8 mouse cellular contexts compared by ENCODE assay signal in genomic region chr11:116198132-116198531, GRCm38 (mm10). TPM values are rescaled to one million over a fixed set of nuclear protein-coding genes. Genes with fewer than 3 reads are reported as not detected.
DNase-seq lines count a peak whose midpoint lies in the region; ATAC-seq and TF ChIP-seq lines count a peak whose summit lies in the region.

No protein-coding gene starts in this region.

- no peaks in the 10 kb centered on the region for H3K27me3 ChIP-seq in forebrain, embryonic 11.5 days (ENCODE audit: control insufficient read depth, insufficient read depth, low read length)
- no peaks in the 10 kb centered on the region for H3K27me3 ChIP-seq in liver, embryonic 14.5 days (ENCODE audit: control insufficient read depth, insufficient read depth, low read length)

- H3K4me2 ChIP-seq in forebrain, embryonic 11.5 days (ENCODE audit: low read depth, low read length, severe bottlenecking), result peak overlapping the region; percentile 70
- H3K4me2 ChIP-seq in liver, embryonic 14.5 days (ENCODE audit: low read depth), result peak overlapping the region; percentile 90

- no peak for DNase-seq in gastrocnemius, adult 2 months
- DNase-seq in gastrocnemius, adult 8-10 months (ENCODE audit: low spot score in 2 of 2), result no peak
- DNase-seq in forebrain, embryonic 11.5 days (ENCODE audit: low spot score), result no peak
- DNase-seq in liver, embryonic 14.5 days (ENCODE audit: low read depth in 3 of 3, low spot score in 3 of 3), result no peak
- no peak for DNase-seq in ovary, adult 18-20 months (ENCODE audit: low spot score)
- no peak for DNase-seq in left cerebral cortex, adult 18-20 months (ENCODE audit: low spot score in 2 of 2)

- no peaks in the 10 kb centered on the region for H3K36me3 ChIP-seq in forebrain, embryonic 11.5 days (ENCODE audit: control insufficient read depth, insufficient read depth, low read length)
- no peaks in the 10 kb centered on the region; the same call in 1 of the 2 replicates for H3K36me3 ChIP-seq in liver, embryonic 14.5 days (replicated peaks; ENCODE audit: control insufficient read depth, insufficient read depth, low read depth)

- no peaks in the 10 kb centered on the region for H3K9me3 ChIP-seq in forebrain, embryonic 11.5 days (ENCODE audit: control insufficient read depth, low read length)
- H3K9me3 ChIP-seq in liver, embryonic 14.5 days (ENCODE audit: control insufficient read depth, low read length), result no peaks in the 10 kb centered on the region

- peak overlapping the region; percentile 97 for H3K27ac ChIP-seq in gastrocnemius, adult 2 months
- H3K27ac ChIP-seq in forebrain, embryonic 11.5 days (ENCODE audit: low read depth, low read length), result no peak overlapping the region
- H3K27ac ChIP-seq in liver, embryonic 14.5 days, result peak overlapping the region; percentile 70

- 0 out of 2 replicates have a peak, but pooled peaks cover 2% of the 10 kb centered on the region for H3K4me1 ChIP-seq in forebrain, embryonic 11.5 days (replicated peaks; ENCODE audit: control insufficient read depth, insufficient read depth, low read length)
- H3K4me1 ChIP-seq in liver, embryonic 14.5 days (replicated peaks; ENCODE audit: control insufficient read depth in 2 of 2, insufficient read depth in 2 of 2, low read length in 1 of 2), result peaks cover 17 to 24% of the 10 kb centered on the region in 2 experiments

- no peak for TF ChIP-seq CTCF in gastrocnemius, adult 2 months (IDR thresholded peaks at IDR 0.05)
- TF ChIP-seq CTCF in liver, embryonic 14.5 days (IDR thresholded peaks at IDR 0.05; ENCODE audit: low read depth), result no peak

- intact Hi-C loops in gastrocnemius, adult 2 months (cut with DNase I), result loop anchor here (2.0 kb wide), 1 partner anchor 111 kb away; the partner anchor contains the start of gene Wbp2

- H3K4me3 ChIP-seq in gastrocnemius, adult 2 months, result peak overlapping the region; percentile 86
- peak overlapping the region; percentile 82 for H3K4me3 ChIP-seq in forebrain, embryonic 11.5 days (ENCODE audit: low read depth, low read length)
- H3K4me3 ChIP-seq in liver, embryonic 14.5 days (ENCODE audit: insufficient read depth in 1 of 2, low read depth in 2 of 2, low read length in 2 of 2), result peak overlapping the region; percentile 68 to 95

- H3K9ac ChIP-seq in forebrain, embryonic 11.5 days (ENCODE audit: low read length), result peak overlapping the region; percentile 87
- peak overlapping the region; percentile 87 for H3K9ac ChIP-seq in liver, embryonic 14.5 days (replicated peaks)

- peak; percentile 12 for ATAC-seq in CD4-positive, CD25-positive, alpha-beta regulatory T cell, adult 4 months
- ATAC-seq in forebrain, embryonic 11.5 days (replicated peaks; ENCODE audit: low FRiP score), result no peak
- peak; percentile 8; the same call in 1 of the 2 replicates for ATAC-seq in liver, embryonic 14.5 days (ENCODE audit: insufficient read depth)
- no peak for ATAC-seq in granulocyte monocyte progenitor cell, adult 5-6 weeks (replicated peaks; ENCODE audit: poor library complexity, severe bottlenecking)

- TF ChIP-seq EP300 in liver, embryonic 14.5 days (IDR thresholded peaks at IDR 0.05; ENCODE audit: low read depth), result no peak

- 28% methylated on average over 13 of the region's 13 CpGs for WGBS in forebrain, embryonic 11.5 days
- WGBS in liver, embryonic 14.5 days (ENCODE audit: insufficient replicate concordance), result 18% methylated on average over 13 of the region's 13 CpGs

RNA-seq across cellular contexts. Expression of gene Ten1, which starts 0.5 kb away (rescaled TPM):
- 10 to 100 TPM; 14.3 to 17.1 TPM for total RNA-seq in gastrocnemius, adult 2 months (2021)
- total RNA-seq in gastrocnemius, adult 8-10 months (2022), result 10 to 100 TPM; 15.7 to 18.4 (median 17.2) TPM
- polyA plus RNA-seq in CD4-positive, CD25-positive, alpha-beta regulatory T cell, adult 4 months (2017; shearing (Covaris generic)), result 10 to 100 TPM; 44.6 to 49.5 TPM
- 48.5 and 55.4 TPM in 2 replicates for polyA plus RNA-seq in forebrain, embryonic 11.5 days (2014; fragmentation: Nextera tagmentation; extraction: Ambion mirVana)
- 17.7 and 19.6 TPM in 2 replicates for polyA plus RNA-seq in liver, embryonic 14.5 days (2012; rRNA removed)
- 27.3 and 29.3 TPM in 2 replicates for polyA plus RNA-seq in liver, embryonic 14.5 days (2014; fragmentation: Nextera tagmentation; extraction: Ambion mirVana)
- total RNA-seq in granulocyte monocyte progenitor cell, adult 5-6 weeks (2014; fragmentation: Nextera tagmentation), result 85.3 and 106 TPM in 2 replicates
- total RNA-seq in granulocyte monocyte progenitor cell, adult 5-6 weeks (2017), result 28.5 and 31.9 TPM in 2 replicates
- 10 to 100 TPM; 37.8 to 39.5 TPM for total RNA-seq in left cerebral cortex, adult 18-20 months (2021)

RNA-seq across cellular contexts. Expression of gene Acox1, which starts 0.7 kb away (rescaled TPM):
- total RNA-seq in gastrocnemius, adult 2 months (2021), result 100 to 1,000 TPM in 1 of 2 experiments, 10 to 100 TPM in 1; 79.8 to 118 TPM
- 100 to 1,000 TPM in 2 of 4 experiments, 10 to 100 TPM in 2; 88.9 to 111 (median 97.2) TPM for total RNA-seq in gastrocnemius, adult 8-10 months (2022)
- polyA plus RNA-seq in CD4-positive, CD25-positive, alpha-beta regulatory T cell, adult 4 months (2017; shearing (Covaris generic)), result 10 to 100 TPM; 16.9 to 24.2 TPM
- polyA plus RNA-seq in forebrain, embryonic 11.5 days (2014; fragmentation: Nextera tagmentation; extraction: Ambion mirVana), result 28.0 and 30.2 TPM in 2 replicates
- polyA plus RNA-seq in liver, embryonic 14.5 days (2012; rRNA removed), result 12.3 and 14.8 TPM in 2 replicates
- 16.6 and 18.6 TPM in 2 replicates for polyA plus RNA-seq in liver, embryonic 14.5 days (2014; fragmentation: Nextera tagmentation; extraction: Ambion mirVana)
- 23.6 and 29.4 TPM in 2 replicates for total RNA-seq in granulocyte monocyte progenitor cell, adult 5-6 weeks (2014; fragmentation: Nextera tagmentation)
- 15.0 and 16.0 TPM in 2 replicates for total RNA-seq in granulocyte monocyte progenitor cell, adult 5-6 weeks (2017)
- total RNA-seq in left cerebral cortex, adult 18-20 months (2021), result 100 to 1,000 TPM; 115 to 123 TPM

RNA-seq across cellular contexts. Expression of gene Fbf1, which starts 30.2 kb away (rescaled TPM):
- total RNA-seq in gastrocnemius, adult 2 months (2021), result 10 to 100 TPM; 10.5 to 11.5 TPM
- total RNA-seq in gastrocnemius, adult 8-10 months (2022), result 10 to 100 TPM in 2 of 4 experiments, 1 to 10 TPM in 2; 8.3 to 12.8 (median 10.0) TPM
- polyA plus RNA-seq in CD4-positive, CD25-positive, alpha-beta regulatory T cell, adult 4 months (2017; shearing (Covaris generic)), result 1 to 10 TPM; 2.8 to 5.2 TPM
- polyA plus RNA-seq in forebrain, embryonic 11.5 days (2014; fragmentation: Nextera tagmentation; extraction: Ambion mirVana), result 52.8 and 60.3 TPM in 2 replicates
- polyA plus RNA-seq in liver, embryonic 14.5 days (2012; rRNA removed), result 5.8 and 8.7 TPM in 2 replicates
- 3.1 and 3.5 TPM in 2 replicates for polyA plus RNA-seq in liver, embryonic 14.5 days (2014; fragmentation: Nextera tagmentation; extraction: Ambion mirVana)
- 14.1 and 22.2 TPM in 2 replicates for total RNA-seq in granulocyte monocyte progenitor cell, adult 5-6 weeks (2014; fragmentation: Nextera tagmentation)
- total RNA-seq in granulocyte monocyte progenitor cell, adult 5-6 weeks (2017), result 15.3 and 22.8 TPM in 2 replicates
- 10 to 100 TPM; 75.9 to 81.3 TPM for total RNA-seq in left cerebral cortex, adult 18-20 months (2021)

RNA-seq across cellular contexts. Expression of gene Evpl, which starts 39.7 kb away (rescaled TPM):
- total RNA-seq in gastrocnemius, adult 2 months (2021), result under 1 TPM in 1 of 2 experiments, not detected in 1; 0.14 TPM
- total RNA-seq in gastrocnemius, adult 8-10 months (2022), result under 1 TPM in 1 of 4 experiments, not detected in 3; 0.04 TPM
- not detected for polyA plus RNA-seq in CD4-positive, CD25-positive, alpha-beta regulatory T cell, adult 4 months (2017; shearing (Covaris generic))
- 0.61 and 0.80 TPM in 2 replicates for polyA plus RNA-seq in forebrain, embryonic 11.5 days (2014; fragmentation: Nextera tagmentation; extraction: Ambion mirVana)
- polyA plus RNA-seq in liver, embryonic 14.5 days (2012; rRNA removed), result 0.03 and 0.09 TPM in 2 replicates
- polyA plus RNA-seq in liver, embryonic 14.5 days (2014; fragmentation: Nextera tagmentation; extraction: Ambion mirVana), result 0.04 and 0.13 TPM in 2 replicates
- total RNA-seq in granulocyte monocyte progenitor cell, adult 5-6 weeks (2014; fragmentation: Nextera tagmentation), result 0.13 and 0.58 TPM in 2 replicates
- total RNA-seq in granulocyte monocyte progenitor cell, adult 5-6 weeks (2017), result 1.5 and 1.7 TPM in 2 replicates
- 1 to 10 TPM; 1.8 to 1.9 TPM for total RNA-seq in left cerebral cortex, adult 18-20 months (2021)

RNA-seq across cellular contexts. Expression of gene Mrpl38, which starts 59.5 kb away (rescaled TPM):
- 10 to 100 TPM; 47.5 to 61.5 TPM for total RNA-seq in gastrocnemius, adult 2 months (2021)
- total RNA-seq in gastrocnemius, adult 8-10 months (2022), result 10 to 100 TPM; 46.4 to 51.6 (median 50.3) TPM
- 10 to 100 TPM; 22.7 to 25.5 TPM for polyA plus RNA-seq in CD4-positive, CD25-positive, alpha-beta regulatory T cell, adult 4 months (2017; shearing (Covaris generic))
- polyA plus RNA-seq in forebrain, embryonic 11.5 days (2014; fragmentation: Nextera tagmentation; extraction: Ambion mirVana), result 98.0 and 109 TPM in 2 replicates
- polyA plus RNA-seq in liver, embryonic 14.5 days (2012; rRNA removed), result 17.5 and 24.8 TPM in 2 replicates
- polyA plus RNA-seq in liver, embryonic 14.5 days (2014; fragmentation: Nextera tagmentation; extraction: Ambion mirVana), result 39.5 and 49.2 TPM in 2 replicates
- total RNA-seq in granulocyte monocyte progenitor cell, adult 5-6 weeks (2014; fragmentation: Nextera tagmentation), result 52.1 and 60.1 TPM in 2 replicates
- total RNA-seq in granulocyte monocyte progenitor cell, adult 5-6 weeks (2017), result 22.8 and 29.6 TPM in 2 replicates
- 10 to 100 TPM; 61.7 to 66.9 TPM for total RNA-seq in left cerebral cortex, adult 18-20 months (2021)

Comparison
In these comparisons a context has a peak if more than half of its experiments do, and no peak if none do; other contexts are left out.
1. ATAC-seq: peak in CD4-positive, CD25-positive, alpha-beta regulatory T cell, adult 4 months (single experiment) and liver, embryonic 14.5 days (single experiment); none in forebrain, embryonic 11.5 days (single experiment) and granulocyte monocyte progenitor cell, adult 5-6 weeks (single experiment).
2. Peak in every context shown above with its lines, with median percentiles within 50 percentile points of each other: H3K4me3 ChIP-seq.